Mouse (Mus musculus) olfactory bulb, adult 2 months (tissue): ENCODE measurements around the gene BC004004. TPM values are rescaled to one million over a fixed set of nuclear protein-coding genes. Genes with fewer than 3 reads are reported as not detected.

Experiments used
- H3K27ac ChIP-seq: fragments of 200-500 bp; 2 replicates; pipeline ENCODE4 v1.5.1; 2012; ENCODE audit warnings: low read depth, low read length; ENCODE audit not compliant: insufficient read depth
- H3K4me1 ChIP-seq: fragments of 200-500 bp; 2 replicates; pipeline ENCODE4 v1.6.1; 2012; ENCODE audit warnings: low read length; ENCODE audit not compliant: control insufficient read depth, insufficient read depth
- H3K4me3 ChIP-seq: fragments of 200-500 bp; 2 replicates; pipeline ENCODE4 v1.5.1; 2012; ENCODE audit warnings: mild to moderate bottlenecking, low read depth, low read length, moderate library complexity; ENCODE audit not compliant: insufficient read depth
- CTCF ChIP-seq: fragments of 200-500 bp; IDR thresholded peaks from 2 replicates; pipeline ENCODE4 v1.5.1; 2012; ENCODE audit warnings: low read depth, mild to moderate bottlenecking, low read length, moderate library complexity; ENCODE audit not compliant: insufficient read depth
- POLR2A ChIP-seq: fragments of 200-500 bp; IDR thresholded peaks from 2 replicates; pipeline ENCODE4 v1.6.1; 2012; ENCODE audit warnings: mild to moderate bottlenecking, low read depth, low read length, moderate library complexity; ENCODE audit not compliant: insufficient read depth
- WGBS: fragments of 180-500 bp; shearing (Covaris S2); methylation state at CpG from one replicate; pipeline ENCODE4 v1.1.7; 2018; 5-methylcytosine and 5-hydroxymethylcytosine counted together
- polyA plus RNA-seq: library from polyadenylated mRNA; stranded (reverse); fragments of >200 nt; gene quantifications from 2 replicates; pipeline ENCODE4 v1.2.4, GENCODE M21; 2012; ENCODE audit warnings: low replicate concordance; ENCODE audit not compliant: missing spikeins, insufficient read depth, insufficient read length

Gene BC004004
- polyA plus RNA-seq, 1 experiment, result not detected

DNA sequence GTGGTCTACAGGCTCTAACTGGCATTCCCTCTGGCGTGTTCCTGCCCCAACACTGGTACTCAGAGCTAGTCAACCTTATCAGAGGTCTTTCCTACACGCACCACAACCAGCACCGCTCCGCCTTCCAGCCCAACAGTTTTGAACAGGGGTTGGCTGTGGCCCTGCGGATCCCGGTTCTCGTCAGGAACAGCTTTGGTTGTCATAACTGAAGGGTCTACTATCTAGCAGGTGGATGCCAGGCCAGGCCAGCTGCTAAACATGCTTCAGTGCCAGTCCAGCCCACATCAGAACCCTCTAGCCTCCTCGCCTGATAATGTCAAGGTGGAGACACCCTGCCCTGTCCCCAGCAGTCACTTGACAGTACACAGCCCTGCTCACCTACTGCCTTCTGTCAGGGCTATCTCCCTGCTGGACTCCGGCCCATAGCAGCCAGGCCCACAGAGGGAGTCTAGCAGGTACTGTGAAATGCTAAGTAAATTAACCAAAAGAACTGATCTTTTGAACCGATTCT, 11.5 kb upstream of the BC004004 start:
- H3K4me1 ChIP-seq, result peaks cover 31% of the 10 kb centered on the region
- H3K27ac ChIP-seq, result no peak overlapping the region
- no peak overlapping the region for H3K4me3 ChIP-seq
- 90% methylated on average over 10 of the region's 10 CpGs for WGBS
- TF ChIP-seq CTCF (no peak), POLR2A (no peak)

DNA sequence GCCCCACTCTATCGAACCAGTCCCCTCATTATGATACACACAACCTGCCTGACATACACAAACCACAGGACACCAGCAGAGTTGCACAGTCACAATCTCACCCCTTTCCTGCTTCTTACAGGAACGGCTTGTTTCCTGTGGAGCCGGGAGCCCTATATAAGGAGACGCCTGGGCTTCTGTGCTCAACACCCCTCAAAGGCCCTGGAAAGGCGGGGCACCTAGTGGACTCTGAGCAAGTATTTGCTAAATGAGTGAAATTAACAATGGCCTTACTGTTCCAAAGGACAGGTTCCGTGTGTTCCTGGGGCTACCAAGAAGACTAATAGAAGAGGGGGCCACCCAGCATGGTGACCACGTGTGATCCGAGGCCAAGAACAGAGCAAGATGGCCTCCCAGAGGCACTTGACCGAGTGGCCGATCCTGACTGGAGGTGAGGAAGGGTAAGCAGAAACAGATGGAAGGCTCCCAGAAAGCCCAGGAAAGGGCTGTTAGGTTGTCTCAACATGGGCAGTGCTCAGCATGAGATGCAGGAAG, 10.5 kb upstream of the BC004004 start:
- TF ChIP-seq CTCF (no peak), POLR2A (no peak)
- H3K27ac ChIP-seq, result no peak overlapping the region
- 84% methylated on average over 10 of the region's 10 CpGs for WGBS
- H3K4me3 ChIP-seq, result no peak overlapping the region
- H3K4me1 ChIP-seq, result peaks cover 29% of the 10 kb centered on the region

DNA sequence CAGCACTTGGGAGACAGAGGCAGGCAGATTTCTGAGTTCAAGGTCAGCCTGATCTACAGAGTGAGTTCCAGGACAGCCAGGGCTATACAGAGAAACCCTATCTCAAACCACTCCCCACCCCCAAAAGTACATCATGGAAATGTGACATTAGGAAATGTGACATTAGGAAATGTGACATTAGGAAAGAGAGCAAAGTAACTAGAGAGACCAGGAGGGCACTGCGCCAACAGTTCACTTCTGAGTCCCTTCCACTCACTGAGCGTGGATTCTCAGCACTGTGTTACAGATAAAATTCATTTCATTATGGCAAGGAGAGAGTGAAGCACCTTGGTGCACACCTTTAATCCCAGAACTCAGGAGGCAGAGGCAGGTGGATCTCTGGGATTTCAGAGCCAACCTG, 9.7 kb upstream of the BC004004 start:
- Histone ChIP-seq H3K27ac (no peak overlapping the region), H3K4me1 (peaks cover 25% of the 10 kb centered on the region), H3K4me3 (no peak overlapping the region)
- TF ChIP-seq POLR2A (no peak), CTCF (no peak)
- WGBS, result 96% methylated on average over 2 of the region's 2 CpGs

DNA sequence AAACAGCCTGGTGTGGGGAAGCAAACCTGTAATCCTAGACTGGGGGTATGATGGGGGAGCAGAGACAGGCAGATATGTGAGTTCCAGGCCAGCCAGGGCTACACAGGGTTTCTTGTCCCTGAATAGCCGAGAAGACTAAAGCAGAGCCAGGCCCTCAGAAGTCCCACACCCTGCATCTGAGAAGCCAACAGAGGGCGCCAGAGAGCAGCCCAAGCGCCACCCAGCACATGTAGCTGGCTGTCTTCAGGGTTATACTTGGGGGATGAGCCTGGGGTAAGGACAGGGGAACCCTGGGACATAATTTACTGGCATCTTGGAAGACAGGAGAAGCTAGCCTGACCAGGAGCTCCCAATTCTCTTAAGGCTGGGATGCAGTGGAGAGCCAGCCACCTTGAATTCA, 9.1 kb upstream of the BC004004 start:
- TF ChIP-seq POLR2A (no peak), CTCF (peak; percentile 93)
- peaks cover 26% of the 10 kb centered on the region for H3K4me1 ChIP-seq
- H3K4me3 ChIP-seq, result no peak overlapping the region
- no peak overlapping the region for H3K27ac ChIP-seq
- 1% methylated on average over 3 of the region's 3 CpGs for WGBS

DNA sequence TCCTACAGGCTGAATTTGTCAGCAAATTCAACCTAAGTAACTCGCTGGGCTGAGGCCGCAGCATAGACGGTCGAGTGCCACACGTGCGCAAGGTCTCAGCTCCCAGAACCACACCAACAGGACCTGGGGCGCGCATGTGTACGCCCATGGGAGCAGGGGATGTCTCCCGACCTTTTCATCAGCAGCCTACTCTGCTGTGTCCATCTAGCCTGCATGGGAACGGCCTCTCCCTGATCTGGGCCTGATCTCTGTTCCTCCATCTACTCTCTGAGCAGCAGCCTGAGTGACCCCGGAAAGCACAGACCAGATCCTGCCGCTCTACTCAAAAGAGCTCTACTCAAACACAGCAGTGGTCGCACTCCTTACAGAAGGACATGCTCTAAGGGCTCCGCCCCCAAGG, 8.1 kb upstream of the BC004004 start:
- WGBS, result 87% methylated on average over 15 of the region's 15 CpGs
- no peak overlapping the region for H3K27ac ChIP-seq
- H3K4me1 ChIP-seq, result peaks cover 26% of the 10 kb centered on the region
- TF ChIP-seq CTCF (no peak), POLR2A (no peak)
- no peak overlapping the region for H3K4me3 ChIP-seq

DNA sequence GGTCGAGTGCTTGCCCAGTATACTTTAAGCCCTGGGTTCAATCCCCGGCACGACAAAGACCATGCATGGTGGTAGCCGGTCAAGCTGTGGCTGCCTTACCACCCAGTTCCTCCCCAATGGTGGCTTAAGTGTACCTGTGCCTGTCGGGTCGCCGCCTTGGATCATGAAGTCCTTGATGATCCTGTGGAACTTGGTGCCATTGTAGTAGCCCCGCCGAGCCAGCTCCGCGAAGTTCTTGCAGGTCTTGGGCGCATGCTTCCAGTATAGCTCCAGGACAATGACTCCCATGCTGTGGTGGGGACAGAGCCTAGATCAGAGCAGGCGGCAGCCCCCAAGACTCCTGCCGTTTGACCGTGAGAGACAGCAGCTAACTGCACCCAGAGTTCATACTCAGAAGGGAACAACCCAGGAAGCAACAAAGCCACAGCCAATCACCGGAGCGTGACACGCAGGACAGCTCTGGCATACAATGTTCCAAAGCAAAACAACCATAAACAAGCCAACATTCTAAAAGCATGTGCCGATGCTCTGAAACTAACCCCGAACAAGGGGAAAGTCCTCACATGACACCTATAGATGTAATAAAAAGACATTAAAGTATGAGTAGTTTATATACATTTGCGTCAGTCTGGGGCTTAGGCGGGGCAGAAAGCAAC, 6.9 kb upstream of the BC004004 start:
- Histone ChIP-seq H3K4me3 (no peak overlapping the region), H3K27ac (no peak overlapping the region), H3K4me1 (peaks cover 26% of the 10 kb centered on the region)
- 86% methylated on average over 22 of the region's 22 CpGs for WGBS
- TF ChIP-seq CTCF, result no peak
- no peak for TF ChIP-seq POLR2A

DNA sequence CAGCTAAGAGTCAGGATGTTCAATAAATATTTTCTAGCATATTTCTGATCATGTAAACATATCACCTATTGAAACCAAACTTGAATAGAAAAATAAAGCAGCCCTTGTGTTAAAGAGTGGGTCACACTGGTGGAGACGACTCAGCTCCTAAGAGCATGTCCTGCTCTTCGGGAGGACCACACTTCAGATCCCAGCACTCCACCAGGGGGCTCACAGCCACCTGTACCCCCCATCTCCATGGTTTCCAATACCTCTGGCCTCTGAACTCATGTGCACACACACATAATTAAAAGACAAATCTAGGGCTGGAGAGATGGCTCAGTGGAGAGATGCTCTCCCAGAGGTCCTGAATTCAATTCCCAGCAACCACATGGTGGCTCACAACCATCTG, 6.3 kb upstream of the BC004004 start:
- Histone ChIP-seq H3K4me1 (peaks cover 26% of the 10 kb centered on the region), H3K27ac (no peak overlapping the region), H3K4me3 (no peak overlapping the region)
- TF ChIP-seq CTCF (no peak), POLR2A (no peak)
- WGBS, result 35% methylated on average over 2 of the region's 2 CpGs

DNA sequence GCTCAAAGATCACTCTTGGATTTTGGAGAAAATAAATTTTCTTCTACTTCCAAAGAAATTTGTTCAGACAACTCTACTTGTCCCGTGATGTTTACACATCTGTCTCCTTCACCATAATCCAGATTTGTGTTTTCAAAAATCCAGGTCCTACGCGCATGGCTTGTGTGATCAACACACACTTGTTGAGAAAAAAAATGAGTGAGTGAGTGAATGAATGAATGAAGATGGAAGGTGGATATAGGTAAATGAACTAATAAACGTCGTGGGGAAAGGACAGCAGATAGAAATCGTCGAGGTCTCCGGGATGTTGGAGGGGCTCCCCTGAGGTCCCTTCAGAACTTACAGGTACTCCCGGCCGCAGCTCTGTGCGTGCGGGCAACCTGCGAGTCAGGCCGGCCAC, 5.2 kb upstream of the BC004004 start:
- WGBS, result under 1% methylated on average over 14 of the region's 14 CpGs
- Histone ChIP-seq H3K4me3 (peak overlapping the region; percentile 92), H3K4me1 (peaks cover 24% of the 10 kb centered on the region), H3K27ac (peak overlapping the region; percentile 87; the same call in 1 of the 2 replicates)
- TF ChIP-seq CTCF (no peak), POLR2A (no peak)

DNA sequence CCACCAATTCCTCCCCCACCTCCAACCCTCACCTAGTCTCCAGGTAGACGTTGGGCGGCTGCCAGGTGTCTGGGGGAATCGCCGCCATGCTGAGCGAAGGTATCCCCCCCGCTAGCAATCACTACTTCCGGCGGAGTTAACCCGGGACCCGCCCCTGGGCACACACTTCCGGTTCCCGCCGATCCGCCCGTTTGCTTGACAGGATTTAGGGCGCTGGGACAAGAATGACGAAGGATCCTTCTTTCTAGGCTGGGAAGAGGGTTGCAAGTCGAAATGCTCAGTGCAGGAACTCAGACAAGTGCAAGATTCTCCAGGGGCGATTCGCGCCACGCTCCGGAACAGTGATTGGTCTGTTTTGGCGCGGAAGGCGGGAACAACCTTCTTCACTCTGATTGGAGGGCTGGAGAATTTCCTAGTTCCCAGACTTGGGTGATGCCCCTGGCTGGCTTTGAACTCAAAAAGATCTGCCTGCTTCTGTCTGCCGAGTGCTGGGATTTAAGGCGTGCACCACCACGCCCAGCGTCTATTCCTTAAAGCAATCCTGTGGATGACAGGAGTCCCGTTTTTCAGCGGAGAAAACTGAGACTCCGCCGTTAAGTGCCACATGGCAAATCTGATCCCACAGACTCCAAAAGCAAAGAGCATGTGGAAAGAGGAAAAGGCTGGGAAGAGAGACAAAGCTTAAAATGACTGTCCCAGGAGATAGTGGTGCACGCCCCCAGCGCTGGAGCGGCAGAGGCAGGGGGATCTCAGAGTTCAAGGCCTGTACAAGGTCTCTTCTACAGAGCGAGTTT, 4.6 kb upstream of the BC004004 start, which contains the start of gene Ppil1:
Gene Ppil1 (minus strand): TSS at position 347 of the 794 bp plus-strand sequence.
- TF ChIP-seq CTCF, result no peak
- TF ChIP-seq POLR2A, result peak; percentile 60
- 7% methylated on average over 38 of the region's 38 CpGs for WGBS

More for the DNA sequence above, 4.6 kb upstream of the BC004004 start, which contains the start of gene Ppil1:
- Histone ChIP-seq H3K4me1 (peaks cover 22% of the 10 kb centered on the region; the same call in 1 of the 2 replicates), H3K27ac (peak within 1 kb of the TSS; percentile 87), H3K4me3 (peak within 1 kb of the TSS; percentile 92)
